Mouse (Mus musculus): Measurements from ENCODE around the gene Fbp1.

GRCm38 (mm10) chr13:62855396-62856304 is 32.4 kb downstream of the Fbp1 start:
- TF ChIP-seq POLR2A (IDR thresholded peaks at IDR 0.05; ENCODE audit: borderline replicate concordance, extremely low read depth, low read depth, low read length) (no peak), CTCF (IDR thresholded peaks at IDR 0.05; ENCODE audit: insufficient read depth, low read length) (no peak)

Measured in lung, adult 2 months (tissue).